Mouse (Mus musculus) adrenal gland, postnatal 10 days (tissue): ENCODE results near the gene Rbfox1. TPM values are rescaled to one million over a fixed set of nuclear protein-coding genes. Genes with fewer than 3 reads are reported as not detected.

Experiments used
- DNase-seq: peaks from one replicate; pipeline ENCODE4 v3.0.0; 2021; ENCODE audit warnings: mixed read lengths
- total RNA-seq, 2 experiments: library from RNA; stranded (reverse); gene quantifications; 2 replicates each; pipeline ENCODE4 v1.2.3; 2021

Gene Rbfox1
- total RNA-seq, 2 experiments from 2014 or later: 5.0 to 12.9 TPM

GRCm38 (mm10) chr16:7149106-7149899 is 1264.1 kb downstream of the Rbfox1 start:
- DNase-seq: no peak

- DNase-seq: peak; percentile 10
These were observed 1265.1 kb downstream of the Rbfox1 start for GRCm38 (mm10) chr16:7150201-7150791.

GRCm38 (mm10) chr16:7152401-7152800 is 1267.2 kb downstream of the Rbfox1 start:
- no peak for DNase-seq

GRCm38 (mm10) chr16:7154671-7155070 is 1269.5 kb downstream of the Rbfox1 start:
- no peak for DNase-seq

- DNase-seq: no peak
These were observed 1274.0 kb downstream of the Rbfox1 start for GRCm38 (mm10) chr16:7158856-7159826.

- no peak for DNase-seq
These were observed 1274.7 kb downstream of the Rbfox1 start for GRCm38 (mm10) chr16:7159827-7160217.

GRCm38 (mm10) chr16:7162168-7162567 is 1277.0 kb downstream of the Rbfox1 start:
- no peak for DNase-seq

- no peak for DNase-seq
These were observed 1278.5 kb downstream of the Rbfox1 start for GRCm38 (mm10) chr16:7163688-7164087.

- no peak for DNase-seq
These were observed 1279.1 kb downstream of the Rbfox1 start for GRCm38 (mm10) chr16:7164153-7164737.

- no peak for DNase-seq
These were observed 1290.8 kb downstream of the Rbfox1 start for GRCm38 (mm10) chr16:7175960-7176359.

- DNase-seq: no peak
These were observed 1302.6 kb downstream of the Rbfox1 start for GRCm38 (mm10) chr16:7187788-7188187.

GRCm38 (mm10) chr16:7193535-7193934 is 1308.4 kb downstream of the Rbfox1 start:
- DNase-seq: no peak

GRCm38 (mm10) chr16:7197953-7198352 is 1312.8 kb downstream of the Rbfox1 start:
- no peak for DNase-seq

GRCm38 (mm10) chr16:7200239-7200638 is 1315.1 kb downstream of the Rbfox1 start:
- DNase-seq: no peak

GRCm38 (mm10) chr16:7201816-7202215 is 1316.7 kb downstream of the Rbfox1 start:
- peak; percentile 19 for DNase-seq

GRCm38 (mm10) chr16:7206116-7206900 is 1321.2 kb downstream of the Rbfox1 start:
- DNase-seq: no peak

GRCm38 (mm10) chr16:7207599-7207998 is 1322.4 kb downstream of the Rbfox1 start:
- no peak for DNase-seq

GRCm38 (mm10) chr16:7212756-7213155 is 1327.6 kb downstream of the Rbfox1 start:
- DNase-seq: no peak

GRCm38 (mm10) chr16:7223265-7223664 is 1338.1 kb downstream of the Rbfox1 start:
- DNase-seq: no peak

GRCm38 (mm10) chr16:7226000-7226399 is 1340.8 kb downstream of the Rbfox1 start:
- DNase-seq: no peak

GRCm38 (mm10) chr16:7228246-7228645 is 1343.1 kb downstream of the Rbfox1 start:
- no peak for DNase-seq
